Mouse (Mus musculus) small intestine, adult 2 months (tissue): ENCODE data around the gene Glis1.

ENCODE experiments used
- CTCF ChIP-seq: fragments of 200-500 bp; IDR thresholded peaks from 2 replicates; pipeline ENCODE4 v1.5.1; 2012; ENCODE audit warnings: low read depth, mild to moderate bottlenecking, control low read depth, inconsistent platforms, low read length, moderate library complexity, mixed read lengths; ENCODE audit not compliant: insufficient replicate concordance, insufficient read length; ENCODE audit errors: extremely low read depth
- POLR2A ChIP-seq: fragments of 200-500 bp; IDR thresholded peaks from 2 replicates; pipeline ENCODE4 v1.6.1; 2012; ENCODE audit warnings: low read depth, mild to moderate bottlenecking, control low read depth, inconsistent platforms, low read length, moderate library complexity

- TF ChIP-seq CTCF: no peak
- no peak for TF ChIP-seq POLR2A
These were observed 193.8 kb downstream of the Glis1 start for GRCm38 (mm10) chr4:107628226-107628625.
